Mouse (Mus musculus): ENCODE measurements around the gene Zfp451.
"Not testable (repeated sequence)": the region's sequence is repeated elsewhere in the genome, so short reads cannot be mapped to it uniquely, and the experiment has no call there.

Gene Zfp451

GRCm38 (mm10) chr1:33813868-33814794 is at the start of gene Zfp451:
Zfp451 (minus strand) TSS chr1:33814595.
- DNase-seq (ENCODE audit: low spot score in 2 of 2): peak; percentile 84 to 89

DNA sequence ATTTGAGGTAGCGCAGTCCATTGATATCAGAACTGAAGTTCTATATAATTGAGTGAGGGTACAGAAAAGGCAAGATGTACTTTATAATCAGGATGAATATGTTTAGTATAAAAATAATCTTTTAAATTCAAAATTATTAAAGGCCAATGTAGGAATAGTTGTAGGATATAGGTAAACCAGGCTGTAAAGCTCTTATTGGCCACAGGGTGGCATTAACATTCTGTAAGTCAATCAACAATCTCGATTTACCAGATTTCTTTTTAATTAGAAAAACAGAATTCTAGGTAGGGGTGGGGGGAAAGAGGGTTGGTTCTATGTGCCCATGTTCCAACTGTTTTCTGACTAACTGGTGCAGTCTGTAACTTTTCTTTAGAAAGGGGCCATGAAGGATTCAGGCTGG is 32.4 kb upstream of the Zfp451 start:
- DNase-seq (ENCODE audit: low spot score in 2 of 2): no peak

- DNase-seq (ENCODE audit: low spot score in 2 of 2): no peak
These were observed 29.4 kb upstream of the Zfp451 start for GRCm38 (mm10) chr1:33843823-33844222.

- not testable (repeated sequence) for DNase-seq (ENCODE audit: low spot score in 2 of 2)
These were observed 24.6 kb upstream of the Zfp451 start for GRCm38 (mm10) chr1:33838952-33839351.

DNA sequence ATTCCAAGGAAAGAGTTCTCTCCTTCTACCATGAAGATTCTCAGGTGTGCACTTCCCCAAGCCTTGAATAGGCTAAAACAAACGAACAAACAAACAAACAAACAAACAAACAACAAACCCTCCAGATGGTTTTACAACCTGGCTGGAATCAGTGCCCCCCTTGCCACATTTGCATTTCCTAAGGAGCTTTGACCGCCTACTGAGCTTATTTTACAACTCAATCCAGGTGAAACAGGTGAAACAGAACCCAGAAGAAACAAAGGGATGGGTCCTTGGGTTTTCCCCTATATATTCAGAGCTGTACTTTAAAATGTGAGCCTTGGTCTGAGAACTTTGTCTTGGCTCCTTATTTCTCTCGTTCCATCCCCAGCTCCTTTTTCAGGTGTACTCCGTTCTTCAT is 16.2 kb upstream of the Zfp451 start:
- DNase-seq (ENCODE audit: low spot score in 2 of 2): no peak

DNA sequence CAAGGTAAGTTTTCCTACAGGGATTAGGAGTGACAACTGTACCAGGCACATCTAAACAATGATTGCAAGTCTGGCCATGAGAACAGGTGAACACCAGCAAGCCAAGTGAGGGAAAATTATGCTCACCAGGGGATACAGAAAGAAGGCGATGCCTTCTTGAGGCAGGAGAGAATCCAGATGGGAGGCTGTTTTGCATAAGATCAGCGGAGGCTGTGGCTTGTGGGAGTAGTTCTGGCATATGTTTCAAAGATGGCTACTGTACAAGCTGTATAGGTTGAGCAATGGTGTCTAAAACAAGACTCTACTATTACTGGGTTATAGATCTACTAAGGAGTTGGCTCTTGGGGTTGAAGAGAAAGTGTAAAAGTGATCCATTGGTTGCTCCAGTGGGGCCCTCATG is 3.5 kb upstream of the Zfp451 start:
- no peak for DNase-seq (ENCODE audit: low spot score in 2 of 2)

- DNase-seq (ENCODE audit: low spot score in 2 of 2): peak in 1 of 2 experiments; percentile 18
These were observed 914 bp downstream of the Zfp451 start for GRCm38 (mm10) chr1:33813495-33813867.

DNA sequence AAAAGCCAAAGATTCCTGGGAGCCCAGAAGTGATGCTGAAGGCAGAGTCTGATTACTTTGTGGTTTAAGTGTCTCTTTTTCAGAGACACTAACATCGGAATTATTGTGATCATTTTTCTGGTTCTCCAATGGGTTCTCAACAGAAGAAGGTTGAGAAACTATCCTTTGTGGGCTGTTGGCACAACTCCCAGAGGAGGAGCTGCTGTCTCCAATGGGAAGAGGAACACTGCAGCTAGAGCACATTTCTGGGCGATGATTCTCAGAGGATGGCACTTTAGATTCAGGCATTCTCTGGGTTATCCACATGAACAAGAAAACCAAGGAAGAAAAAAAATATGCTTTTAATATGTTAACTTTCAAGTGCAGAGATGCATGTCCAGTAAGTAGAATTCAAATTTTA is 11.1 kb downstream of the Zfp451 start:
- no peak for DNase-seq (ENCODE audit: low spot score in 2 of 2)

- no peak for DNase-seq (ENCODE audit: low spot score in 2 of 2)
These were observed 14.8 kb downstream of the Zfp451 start for GRCm38 (mm10) chr1:33799620-33800019.

DNA sequence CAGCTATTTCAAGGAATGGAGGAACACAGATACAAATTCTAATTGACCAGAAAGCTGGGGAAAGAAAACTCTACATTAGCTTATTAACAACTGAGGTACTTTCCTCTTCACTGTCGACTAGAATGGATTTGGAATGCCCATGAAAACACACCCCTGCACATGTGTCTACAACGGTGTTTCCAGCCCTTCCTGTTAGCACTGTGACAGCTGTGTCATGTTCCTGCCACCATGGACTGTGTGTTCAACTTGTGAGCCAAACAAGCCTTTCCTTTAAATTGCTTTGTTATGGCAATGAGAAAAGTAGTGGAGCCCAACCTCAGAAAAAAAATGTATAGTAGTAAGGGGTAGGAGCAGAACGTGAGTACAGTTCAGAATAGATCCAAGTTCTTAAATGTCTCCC is 25.9 kb downstream of the Zfp451 start:
- no peak for DNase-seq (ENCODE audit: low spot score in 2 of 2)

- no peak for DNase-seq (ENCODE audit: low spot score in 2 of 2)
These were observed 26.3 kb downstream of the Zfp451 start for GRCm38 (mm10) chr1:33788072-33788471.

- no peak for DNase-seq (ENCODE audit: low spot score in 2 of 2)
These were observed 29.8 kb downstream of the Zfp451 start for GRCm38 (mm10) chr1:33784561-33784960.

- no peak for DNase-seq (ENCODE audit: low spot score in 2 of 2)
These were observed 38.2 kb downstream of the Zfp451 start for GRCm38 (mm10) chr1:33776175-33776611.

GRCm38 (mm10) chr1:33772106-33772505 is 42.3 kb downstream of the Zfp451 start:
- DNase-seq (ENCODE audit: low spot score in 2 of 2): no peak

- no peak for DNase-seq (ENCODE audit: low spot score in 2 of 2)
These were observed 42.8 kb downstream of the Zfp451 start for GRCm38 (mm10) chr1:33771621-33772020.

DNA sequence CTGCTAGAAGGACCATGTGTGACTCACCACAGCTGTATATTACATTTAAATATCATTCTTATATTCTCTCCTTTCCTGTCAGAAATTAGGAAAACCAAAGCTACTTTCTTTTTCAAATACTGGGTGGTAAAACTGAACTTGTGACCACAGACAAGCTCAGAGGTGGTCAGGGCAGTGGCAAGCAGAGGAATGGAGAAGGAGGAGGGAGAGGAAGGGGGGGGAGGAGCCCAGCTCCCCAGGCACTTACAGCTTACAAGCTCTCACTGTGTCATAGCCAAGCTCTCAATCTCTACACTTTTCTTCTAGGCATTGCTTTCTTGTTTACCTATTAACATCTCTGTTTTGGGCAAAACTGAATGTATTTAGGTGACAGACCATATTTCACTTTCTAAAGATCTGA is 45.6 kb downstream of the Zfp451 start:
- no peak for DNase-seq (ENCODE audit: low spot score in 2 of 2)

GRCm38 (mm10) chr1:33768091-33768787 is 46.2 kb downstream of the Zfp451 start:
- no peak for DNase-seq (ENCODE audit: low spot score in 2 of 2)

DNA sequence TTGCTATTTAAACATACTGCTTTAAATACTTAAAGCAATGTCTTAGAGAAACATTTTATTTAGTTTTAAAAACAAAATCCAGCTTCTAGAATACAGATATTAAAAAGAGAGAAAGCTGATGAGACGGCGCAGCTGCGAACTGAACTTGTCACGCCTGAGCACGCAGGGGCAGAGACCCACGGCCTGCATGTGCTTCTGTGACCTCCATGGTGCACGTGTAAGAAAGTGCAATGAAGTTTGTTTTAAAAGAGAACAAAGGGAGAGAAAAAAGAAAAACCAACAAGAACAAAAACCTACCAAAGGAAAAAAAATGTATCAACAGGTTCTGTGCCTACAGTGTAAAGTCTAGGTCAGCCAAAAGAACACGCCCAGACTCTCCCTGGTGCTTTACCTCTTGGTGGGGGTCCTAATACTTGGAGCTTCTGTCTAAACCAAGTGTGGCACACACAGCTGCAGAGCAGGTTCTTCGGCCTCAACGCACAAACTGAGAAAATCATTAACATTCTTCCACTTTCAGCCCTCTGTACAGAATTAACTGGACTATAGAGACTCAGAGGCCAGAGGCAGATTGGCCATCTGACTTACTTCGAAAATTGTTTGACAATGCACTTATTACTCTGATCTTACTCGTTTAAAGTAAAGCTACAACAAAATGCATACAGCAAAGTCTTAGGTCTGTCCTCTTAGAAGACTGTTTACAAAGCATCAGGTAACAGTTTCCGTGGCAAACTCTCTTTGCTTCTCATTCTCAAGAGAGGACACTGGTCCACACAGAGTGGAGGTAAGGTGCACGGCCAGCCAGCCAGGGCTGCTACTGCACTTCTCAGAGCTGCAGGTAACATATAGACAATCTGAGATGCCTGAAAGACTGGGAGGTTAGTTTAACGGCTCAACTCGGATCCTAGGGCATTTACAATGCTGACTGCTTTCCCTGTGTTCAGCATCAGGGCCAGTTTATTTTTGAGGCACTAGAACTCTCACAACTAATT is 47.6 kb downstream of the Zfp451 start:
- DNase-seq (ENCODE audit: low spot score in 2 of 2): no peak

DNA sequence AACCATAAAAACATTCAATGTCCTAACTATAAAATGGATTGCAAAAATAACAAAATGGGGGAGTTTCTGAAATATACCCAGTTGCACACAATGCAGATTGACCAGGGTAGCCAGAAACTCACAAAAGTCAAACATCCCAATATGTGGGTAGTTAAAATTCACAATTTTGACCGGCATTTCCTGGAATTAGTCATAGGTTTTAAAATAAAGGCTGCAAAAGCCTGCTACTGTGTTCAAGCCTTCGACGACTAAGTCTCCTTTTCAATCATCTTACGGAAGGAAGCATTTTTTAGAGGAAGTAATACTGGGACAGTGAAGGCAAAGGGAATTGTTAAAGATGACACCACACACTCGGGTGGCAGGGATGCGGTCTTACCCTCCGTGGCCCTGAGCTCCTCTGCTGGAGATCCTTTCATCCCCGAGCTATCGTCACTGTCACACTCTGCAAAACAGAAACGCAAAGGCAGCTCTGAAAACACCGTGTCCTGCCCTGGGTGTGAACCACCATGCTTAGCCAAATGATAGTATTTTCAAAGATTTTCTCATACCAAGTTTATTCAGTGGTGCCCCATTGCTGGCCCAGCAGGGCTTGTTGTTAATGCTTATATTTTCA is 48.8 kb downstream of the Zfp451 start:
- no peak for DNase-seq (ENCODE audit: low spot score in 2 of 2)

GRCm38 (mm10) chr1:33763826-33764225 is 50.6 kb downstream of the Zfp451 start:
- no peak for DNase-seq (ENCODE audit: low spot score in 2 of 2)

- no peak for DNase-seq (ENCODE audit: low spot score in 2 of 2)
These were observed 55.9 kb downstream of the Zfp451 start for GRCm38 (mm10) chr1:33758488-33758887.

Measured in frontal cortex, postnatal 14 days (tissue).